Mouse (Mus musculus): ENCODE results near the gene Aamdc.

- TF ChIP-seq CTCF (IDR thresholded peaks at IDR 0.05; ENCODE audit: insufficient read depth, low read depth, low read length) (no peak), POLR2A (IDR thresholded peaks at IDR 0.05; ENCODE audit: insufficient read depth, low read depth, low read length) (no peak; the same call in 1 of the 2 replicates)
These were observed 783 bp downstream of the Aamdc start for GRCm38 (mm10) chr7:97578361-97579066.
